Mouse (Mus musculus) kidney, postnatal 25 days (tissue): Measurements from ENCODE around the gene Sh2b1.

Experiments used
- DNase-seq, 2 experiments: peaks; one replicate each; pipeline ENCODE4 v3.0.0; 2021; ENCODE audit warnings: mixed read lengths in 2 of 2

Gene Sh2b1

DNA sequence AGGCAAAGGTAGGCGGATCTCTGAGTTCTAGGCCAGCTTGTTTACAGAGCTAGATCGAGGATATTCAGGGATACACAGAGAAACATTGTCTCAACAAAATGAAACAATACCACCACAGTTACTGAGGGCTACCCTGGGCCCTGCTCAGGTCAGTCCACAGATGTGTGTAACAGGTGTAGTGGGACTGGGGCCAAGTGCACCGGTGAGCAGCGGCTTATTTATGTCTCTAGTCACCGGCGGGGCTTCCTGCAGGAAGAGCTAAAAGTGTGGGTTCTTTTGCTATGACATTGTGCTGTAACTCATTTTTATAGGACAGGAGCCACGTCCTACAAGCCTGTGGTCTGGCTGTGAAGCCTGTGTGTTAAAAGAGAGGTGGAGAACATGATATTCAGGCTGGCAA is 21.4 kb downstream of the Sh2b1 start:
- DNase-seq: no peak

DNA sequence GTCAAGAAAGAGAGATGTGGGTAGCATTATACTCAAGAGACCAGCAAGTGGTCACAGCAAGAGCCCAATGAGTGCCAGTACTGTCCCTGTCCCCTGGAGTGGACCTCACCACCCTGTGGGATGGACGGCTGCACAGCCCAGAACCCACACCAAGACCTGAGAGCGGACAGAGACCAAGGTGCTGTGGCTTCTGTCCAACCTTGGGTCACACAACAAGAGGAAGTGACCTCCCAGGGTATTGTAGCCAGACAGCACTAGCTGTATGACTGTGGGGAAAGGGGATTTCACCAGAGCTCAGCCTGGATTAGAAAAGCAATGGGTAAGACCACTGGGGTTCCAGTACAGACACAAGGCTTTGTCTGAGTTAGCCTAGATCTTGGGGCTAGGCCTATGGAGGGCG is 23.0 kb downstream of the Sh2b1 start:
- no peak for DNase-seq

DNA sequence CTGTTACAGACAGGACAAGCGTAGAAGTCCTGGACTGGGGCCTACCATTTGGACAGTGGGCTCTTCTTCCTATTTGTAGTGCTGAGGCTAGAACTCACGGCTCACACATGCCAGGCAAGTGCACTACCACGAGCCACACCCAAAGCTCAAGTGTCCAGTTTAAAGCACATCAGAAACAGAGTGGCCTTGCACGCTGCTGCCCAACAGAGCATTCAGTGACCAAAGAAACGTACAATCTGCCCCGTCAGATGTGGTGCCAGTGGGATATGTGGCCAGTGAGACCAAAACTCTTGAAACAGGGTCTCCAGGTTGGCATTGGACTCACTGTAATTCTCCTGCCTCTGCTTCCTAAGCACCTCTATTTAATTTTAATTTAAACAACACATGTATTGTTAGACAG is 24.6 kb downstream of the Sh2b1 start:
- no peak for DNase-seq

DNA sequence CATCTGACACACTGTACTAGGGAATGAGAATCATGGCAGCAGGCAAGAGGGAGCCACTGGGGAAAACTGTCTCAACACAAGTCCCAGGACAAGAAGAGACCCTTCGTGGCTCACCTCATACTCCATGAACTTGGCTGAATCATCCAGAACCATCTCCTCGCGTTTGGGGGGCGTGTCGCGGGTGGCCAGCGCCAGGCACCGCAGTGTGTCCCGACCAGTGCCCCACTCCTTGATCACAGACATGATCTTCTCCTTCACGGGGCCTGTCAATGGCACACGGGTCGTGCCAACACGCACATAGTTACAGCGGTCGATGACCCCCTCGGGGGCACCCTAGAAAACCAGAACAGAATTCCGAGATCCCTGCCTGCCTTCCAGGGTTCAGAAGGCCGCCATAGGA is 25.2 kb downstream of the Sh2b1 start:
- DNase-seq: no peak

DNA sequence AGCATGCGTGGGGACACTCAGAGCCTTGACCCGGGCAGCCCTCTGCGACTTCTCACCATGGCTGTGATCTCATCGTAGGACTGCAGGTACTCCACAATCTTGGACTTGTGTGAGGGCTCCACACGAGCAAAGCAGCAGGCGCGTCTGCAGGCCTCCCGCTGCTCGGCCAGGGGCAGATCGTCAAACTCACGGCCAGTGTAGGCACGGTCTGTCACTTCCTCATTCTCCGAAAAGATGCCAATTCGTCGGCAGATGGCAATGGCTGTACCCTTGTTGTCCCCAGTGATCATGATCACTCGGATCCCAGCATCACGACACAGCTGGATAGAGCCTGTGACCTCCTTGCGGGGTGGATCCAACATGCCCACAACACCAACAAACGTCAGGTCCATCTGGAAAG is 26.7 kb downstream of the Sh2b1 start:
- DNase-seq: no peak

DNA sequence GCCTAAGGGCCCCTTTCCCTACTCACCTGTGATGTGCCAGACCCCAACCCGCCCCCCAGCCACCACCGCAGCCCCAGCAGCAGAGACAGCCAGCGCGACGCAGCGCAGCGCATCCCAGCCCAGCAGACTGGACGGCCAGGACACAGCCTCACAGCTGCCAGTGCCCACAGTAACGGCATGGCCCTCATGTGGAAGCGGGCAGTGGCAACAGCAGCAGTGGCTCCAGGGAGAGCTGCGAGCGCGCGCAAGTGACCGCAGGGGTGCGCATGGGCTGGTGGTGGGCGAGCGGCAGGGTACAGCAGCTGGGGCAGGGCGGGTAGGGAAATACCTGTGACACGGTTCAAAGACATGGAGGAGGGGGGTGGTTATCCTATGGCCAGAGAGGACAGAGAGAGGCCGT is 29.0 kb downstream of the Sh2b1 start:
- DNase-seq: no peak

DNA sequence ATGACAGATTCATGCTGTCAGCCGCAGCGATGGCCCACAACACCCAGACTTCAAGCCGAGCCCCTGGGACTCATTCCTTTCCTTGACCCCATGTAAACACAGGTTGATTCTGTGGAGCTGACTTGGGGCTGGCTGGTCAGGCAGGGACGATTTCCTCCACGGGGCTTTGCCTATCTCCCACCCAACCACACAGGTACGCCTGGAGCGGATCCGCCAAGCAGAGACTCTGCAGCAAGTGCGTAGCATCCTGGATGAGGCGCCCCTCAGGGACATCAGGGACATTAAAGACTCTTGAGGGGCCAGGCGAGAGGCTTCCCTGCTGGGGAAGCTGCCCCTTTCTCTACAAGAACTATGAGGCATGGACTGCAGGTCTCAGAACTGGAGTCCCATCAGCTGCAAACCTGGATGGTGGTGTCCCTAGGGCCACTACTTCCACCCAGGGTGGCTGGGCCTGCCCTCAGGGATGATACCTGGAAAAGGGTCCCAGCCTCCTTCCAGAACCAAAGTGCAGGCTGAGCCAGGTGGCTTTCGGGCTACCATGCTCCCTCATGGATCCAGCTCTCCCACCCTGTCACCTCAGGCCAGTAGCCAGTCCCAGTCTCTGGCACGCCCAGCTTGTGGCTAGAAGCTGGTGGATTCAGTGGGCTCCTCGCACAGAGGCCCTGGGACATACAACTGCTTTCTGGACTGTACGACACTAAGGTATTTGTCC is 30.0 kb downstream of the Sh2b1 start:
- no peak for DNase-seq

DNA sequence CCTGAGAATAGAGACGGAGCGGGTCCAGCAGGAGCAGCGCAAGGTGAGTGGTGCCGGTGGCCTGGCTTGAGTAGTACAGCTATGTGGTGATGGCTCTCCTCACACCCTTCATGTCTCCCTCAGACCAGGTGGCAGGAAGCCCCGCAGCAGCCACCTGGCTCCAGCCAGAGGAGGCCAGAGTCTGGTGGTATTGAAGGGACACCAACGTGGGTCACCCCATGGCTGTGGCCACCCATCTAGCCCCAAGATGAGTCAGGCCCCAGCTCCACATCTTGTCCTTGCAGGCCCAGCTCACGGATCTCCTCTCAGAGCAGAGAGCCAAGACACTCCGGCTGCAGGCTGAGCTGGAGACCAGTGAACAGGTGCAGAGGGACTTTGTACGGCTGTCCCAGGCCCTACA is 30.7 kb downstream of the Sh2b1 start:
- DNase-seq: no peak

DNA sequence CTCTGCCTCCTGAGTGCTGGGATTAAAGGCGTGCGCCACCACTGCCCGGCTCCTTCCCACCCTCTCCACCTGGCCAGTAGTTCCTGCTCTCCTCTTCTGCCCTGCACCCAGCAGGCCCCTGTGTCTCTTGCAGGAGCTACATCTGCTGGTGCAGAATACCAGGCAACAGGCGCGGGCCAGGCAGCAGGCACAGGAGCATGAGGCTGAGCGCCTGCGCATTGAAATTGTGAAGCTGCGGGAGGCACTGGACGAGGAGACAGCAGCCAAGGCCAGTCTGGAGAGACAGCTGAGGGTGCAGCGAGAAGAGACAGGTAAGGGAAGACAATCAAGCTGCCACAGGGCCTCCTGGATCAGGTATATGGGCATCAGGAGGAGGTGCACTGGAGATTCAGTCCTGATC is 31.2 kb downstream of the Sh2b1 start:
- DNase-seq: no peak

DNA sequence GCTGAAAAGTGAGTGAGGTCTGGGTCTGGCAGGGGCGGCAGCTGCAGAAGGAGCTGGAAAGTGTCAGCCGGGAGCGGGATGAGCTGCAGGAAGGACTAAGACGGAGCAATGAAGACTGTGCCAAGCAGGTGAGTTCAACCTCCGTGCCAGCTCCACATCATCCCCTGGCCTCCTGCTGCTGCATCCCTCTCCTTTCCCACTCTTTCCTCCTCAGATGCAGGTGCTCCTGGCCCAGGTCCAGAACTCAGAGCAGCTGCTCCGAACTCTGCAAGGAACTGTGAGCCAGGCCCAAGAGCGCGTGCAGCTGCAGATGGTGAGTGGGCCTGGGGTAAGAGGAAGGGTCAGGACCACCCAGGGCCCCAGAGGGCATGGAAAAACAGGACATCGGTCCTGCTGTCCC is 35.1 kb downstream of the Sh2b1 start:
- no peak for DNase-seq

DNA sequence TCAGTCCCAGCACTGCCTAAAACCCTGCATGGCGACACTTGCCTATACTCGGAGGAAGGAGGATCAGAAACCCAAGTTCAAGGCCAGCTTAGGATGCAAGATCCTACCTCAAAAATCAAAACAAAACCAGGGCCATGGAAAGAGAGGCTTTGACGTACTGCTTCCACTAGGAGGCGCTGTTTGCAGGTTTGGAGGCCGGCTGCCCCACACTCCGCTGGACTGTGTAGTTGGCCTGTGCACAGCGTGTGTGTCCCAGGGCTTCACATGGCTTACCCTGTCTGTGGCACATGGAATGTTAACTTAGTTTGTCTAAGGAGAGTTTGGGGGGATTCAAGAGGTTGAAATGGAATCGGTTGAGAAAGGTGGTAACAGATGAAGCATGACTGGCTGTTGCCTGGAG is 38.4 kb downstream of the Sh2b1 start:
- DNase-seq: peak; percentile 68 to 69

DNA sequence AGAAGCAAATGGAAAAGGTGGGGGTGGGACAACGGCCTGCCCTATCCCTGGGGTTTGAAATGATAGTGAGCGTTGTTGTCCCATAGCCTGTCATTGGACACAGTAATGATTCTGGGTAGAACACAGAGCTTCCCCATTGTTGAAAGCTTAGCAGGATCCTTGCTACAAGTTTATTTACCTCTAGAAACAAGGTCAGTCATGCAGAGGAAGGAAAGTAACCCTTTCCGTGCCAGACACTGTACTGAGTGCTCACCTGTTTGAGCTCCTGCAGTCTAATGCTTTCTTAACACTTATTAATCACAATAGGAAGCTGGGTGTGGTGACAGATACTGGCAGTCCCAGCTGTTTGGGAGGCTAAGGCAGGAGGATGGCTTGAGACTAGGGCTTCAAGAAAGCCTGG is 39.4 kb downstream of the Sh2b1 start:
- DNase-seq: no peak

DNA sequence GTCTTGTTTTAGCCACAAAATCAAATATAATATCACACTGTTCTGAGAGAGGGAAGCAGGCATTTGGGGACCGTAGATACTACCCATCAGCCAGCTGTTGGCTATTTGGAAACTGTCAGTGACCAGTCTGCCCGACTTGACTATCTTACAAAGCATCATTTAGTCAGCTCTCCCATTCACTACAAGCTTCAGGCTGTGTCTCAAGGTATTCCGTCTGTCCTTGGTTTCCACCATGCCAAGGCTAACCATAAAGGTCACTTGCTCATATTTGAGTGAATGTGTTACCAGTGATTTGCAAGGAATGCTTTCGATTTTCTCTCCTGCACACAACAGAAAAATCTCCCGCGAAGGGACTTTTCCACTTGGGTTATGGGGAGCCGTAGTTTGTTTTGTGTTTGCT is 40.5 kb downstream of the Sh2b1 start:
- no peak for DNase-seq

DNA sequence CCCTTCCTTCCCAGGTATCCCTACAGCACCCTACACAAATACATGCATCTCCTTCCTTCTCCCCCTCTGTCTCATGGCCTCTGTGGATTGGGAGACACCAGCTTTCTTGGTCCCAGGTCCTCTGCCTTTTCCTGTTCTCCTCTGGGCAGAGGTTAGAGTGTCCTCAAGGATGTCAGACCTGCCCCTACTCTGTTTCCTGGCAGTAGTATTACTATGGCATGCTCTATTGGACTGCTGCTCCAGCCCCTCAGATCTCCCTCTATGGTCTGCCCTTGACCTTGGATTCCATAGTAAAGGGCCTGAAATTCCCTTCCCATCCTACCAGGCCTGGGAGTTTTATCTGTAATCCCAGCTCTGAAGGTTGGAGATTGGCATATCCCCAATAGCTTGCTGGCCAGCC is 45.1 kb downstream of the Sh2b1 start:
- DNase-seq: no peak

DNA sequence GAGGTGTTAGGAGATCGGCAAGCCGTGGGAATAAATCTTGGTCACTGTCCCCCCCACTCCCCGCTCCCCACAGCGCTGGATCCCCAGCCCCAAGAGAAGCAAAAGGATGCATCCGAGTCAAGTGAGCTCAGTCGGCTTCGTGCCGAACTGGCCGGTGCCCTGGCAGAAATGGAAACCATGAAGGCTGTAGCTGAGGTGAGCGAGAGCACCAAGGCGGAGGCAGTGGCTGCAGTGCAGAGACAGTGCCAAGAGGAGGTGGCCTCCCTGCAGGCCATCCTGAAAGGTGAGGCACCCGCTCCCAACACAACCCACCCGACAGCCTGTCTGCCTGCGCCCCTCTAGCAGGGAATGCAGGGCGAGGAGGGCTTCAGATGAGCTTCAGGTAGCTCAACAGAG is 45.7 kb downstream of the Sh2b1 start:
- no peak for DNase-seq

DNA sequence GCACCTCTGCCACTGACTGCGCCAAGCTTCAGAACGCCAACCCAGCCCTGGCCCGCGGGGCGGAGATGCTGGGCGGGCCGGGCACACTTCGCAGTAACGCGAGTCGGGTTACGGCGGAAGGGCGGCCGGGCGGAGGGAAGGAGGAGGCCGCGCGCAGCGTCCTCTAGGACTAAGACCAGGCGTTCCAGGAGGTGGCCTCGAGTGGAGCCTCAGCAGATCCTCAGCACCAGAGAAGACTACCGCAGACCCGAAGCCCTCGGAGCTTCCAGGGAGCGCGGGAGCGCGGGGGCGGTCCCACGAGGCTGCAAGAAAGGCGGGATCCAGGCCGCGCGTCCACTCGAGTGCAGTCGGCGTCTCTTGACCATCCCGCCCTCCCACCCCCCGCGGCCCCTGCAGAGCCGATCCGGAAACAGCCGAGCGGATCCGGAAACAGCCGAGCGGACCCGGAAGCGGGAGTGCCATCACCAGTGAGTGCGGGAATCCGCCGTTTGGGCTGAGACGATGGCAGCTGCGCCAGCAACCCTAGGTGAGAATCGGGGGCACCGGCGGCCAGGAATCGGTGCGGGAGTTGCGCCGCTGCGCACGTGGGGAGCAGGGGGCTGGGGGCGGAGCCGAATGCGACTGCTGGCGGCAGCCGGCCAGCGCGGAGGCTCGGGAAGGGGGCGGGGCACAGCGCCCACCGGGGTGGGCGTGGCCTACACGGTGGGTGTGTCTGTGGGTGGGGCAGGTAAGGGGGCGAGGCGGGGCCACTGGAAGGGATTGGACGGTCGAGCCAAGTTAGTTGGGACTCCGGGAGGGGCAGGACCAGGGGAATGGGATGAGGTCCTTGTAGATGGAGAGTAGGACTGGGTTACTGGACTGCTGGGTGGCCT is 46.4 kb downstream of the Sh2b1 start, which contains the start of gene Rabep2:
Gene Rabep2, plus strand, starts transcription at position 129 of the 872 bp plus-strand sequence.
- peak; percentile 97 to 99 for DNase-seq

DNA sequence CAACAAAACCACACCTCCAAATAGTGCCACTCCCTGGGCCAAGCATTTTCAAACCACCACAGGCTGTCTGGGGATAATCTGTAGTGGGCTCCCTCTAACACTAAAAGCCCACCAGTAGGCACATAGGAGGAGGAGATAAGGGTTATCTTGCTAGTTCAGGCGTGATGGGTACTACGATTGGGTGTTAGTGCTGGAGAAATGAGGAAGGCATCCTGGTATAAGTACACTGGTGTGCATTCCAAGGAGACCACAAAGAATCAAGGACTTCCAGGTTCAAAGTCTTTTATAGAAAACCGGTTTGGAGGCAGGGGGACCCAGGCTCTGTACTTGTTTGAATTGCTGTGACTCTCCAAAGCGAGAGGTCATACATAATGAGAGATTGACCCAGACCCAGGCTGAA is 47.1 kb downstream of the Sh2b1 start:
- DNase-seq: no peak

DNA sequence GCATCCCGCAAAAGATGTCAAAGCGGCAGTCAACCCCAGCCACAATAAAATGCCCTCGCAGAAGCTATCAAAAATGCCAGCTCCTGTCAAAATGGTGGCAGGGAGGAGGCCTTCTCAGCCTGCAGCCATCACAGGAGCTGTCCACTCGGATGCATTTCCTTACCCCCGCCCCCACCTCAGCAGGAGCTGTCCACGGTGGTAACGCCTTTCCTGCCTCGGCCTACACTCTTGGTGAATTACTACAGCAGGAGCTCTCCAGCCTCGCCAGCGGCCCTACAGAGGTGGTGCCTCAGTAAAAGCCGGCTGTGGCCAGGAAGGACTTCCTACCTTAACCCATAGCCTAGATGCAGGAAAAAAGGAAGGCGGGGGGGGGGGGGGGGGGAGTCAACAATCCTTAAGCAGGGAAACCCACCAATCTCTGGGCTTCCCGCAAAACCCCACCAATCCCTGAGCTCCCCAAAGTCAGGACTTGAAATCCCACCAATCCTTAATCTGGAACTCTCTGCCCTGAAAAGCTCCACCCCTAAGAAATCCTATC is 47.8 kb downstream of the Sh2b1 start:
- DNase-seq: peak; percentile 16 to 50

DNA sequence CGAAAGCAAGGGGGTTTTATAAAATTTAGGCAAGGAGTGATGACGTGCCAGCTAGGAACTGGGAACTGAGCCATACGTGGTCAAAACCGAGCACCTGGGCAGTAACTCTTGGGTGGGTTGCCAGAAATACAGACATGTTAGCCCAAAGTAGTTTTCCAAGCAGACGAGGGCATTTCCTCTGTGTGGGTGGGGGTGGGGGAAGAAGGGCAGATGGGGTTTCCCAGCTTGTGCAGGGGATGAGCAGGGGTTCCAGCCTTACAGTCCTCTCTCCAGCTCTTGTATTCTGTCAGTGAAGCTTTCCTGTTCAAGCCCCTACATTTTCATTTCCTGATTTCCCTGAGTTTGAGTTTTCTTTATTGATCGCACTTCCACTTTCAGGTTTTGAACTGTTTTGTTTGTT is 51.1 kb downstream of the Sh2b1 start:
- DNase-seq: no peak

DNA sequence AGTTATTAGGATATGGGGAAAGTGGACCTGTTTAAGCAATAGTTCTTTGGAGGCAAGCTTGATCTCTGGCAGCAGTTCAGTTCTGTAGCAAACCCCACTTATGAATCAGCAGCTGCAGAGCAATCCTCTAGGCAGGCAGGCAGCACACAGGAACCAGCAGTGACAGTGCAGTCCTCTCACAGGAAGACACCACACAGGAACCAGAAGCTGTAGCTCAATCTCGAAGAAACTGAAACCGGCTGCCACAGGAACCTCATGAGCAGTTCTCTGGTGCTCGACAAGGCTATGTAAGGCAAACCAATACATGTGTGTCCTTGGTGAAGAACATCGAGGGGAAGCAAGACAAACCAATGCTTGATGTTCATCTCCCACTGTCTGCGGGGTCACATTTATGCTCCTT is 53.5 kb downstream of the Sh2b1 start:
- no peak for DNase-seq

DNA sequence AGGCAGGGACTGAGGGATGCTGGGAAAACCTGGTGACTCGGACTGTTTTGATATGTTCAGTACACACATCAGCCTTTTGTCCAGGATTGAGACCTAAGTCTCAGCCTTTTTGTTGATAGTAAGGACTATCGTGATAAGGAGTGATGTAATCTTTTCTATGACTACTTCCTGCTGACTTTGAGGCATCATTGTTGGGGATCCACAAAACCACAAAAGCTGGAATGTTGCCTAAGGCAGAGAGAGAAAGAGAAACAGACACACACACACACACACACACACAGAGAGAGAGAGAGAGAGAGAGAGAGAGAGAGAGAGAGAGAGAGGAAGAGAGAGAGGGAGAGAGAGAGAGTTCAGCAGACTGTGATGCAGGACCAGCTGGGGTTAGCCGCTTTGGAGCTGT is 56.7 kb downstream of the Sh2b1 start:
- no peak for DNase-seq

DNA sequence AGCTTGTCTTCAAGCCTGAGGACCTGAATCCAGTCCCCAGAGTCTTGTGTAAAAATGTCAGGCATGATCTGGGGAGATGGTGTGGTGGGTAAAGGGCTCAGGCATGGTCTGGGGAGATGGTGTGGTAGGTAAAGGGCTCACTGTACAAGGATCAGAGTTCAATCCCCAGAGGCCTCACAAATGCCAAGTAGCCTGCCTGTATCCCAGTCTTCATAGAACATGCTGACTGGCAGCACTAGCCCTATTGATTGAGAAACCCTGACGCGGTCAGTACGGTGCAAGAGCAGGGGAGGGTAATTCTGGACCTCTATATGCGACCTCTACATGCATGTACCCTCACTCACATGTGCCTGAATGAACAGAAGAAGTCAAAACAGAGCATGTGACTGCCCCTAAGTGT is 57.6 kb downstream of the Sh2b1 start:
- DNase-seq: no peak

DNA sequence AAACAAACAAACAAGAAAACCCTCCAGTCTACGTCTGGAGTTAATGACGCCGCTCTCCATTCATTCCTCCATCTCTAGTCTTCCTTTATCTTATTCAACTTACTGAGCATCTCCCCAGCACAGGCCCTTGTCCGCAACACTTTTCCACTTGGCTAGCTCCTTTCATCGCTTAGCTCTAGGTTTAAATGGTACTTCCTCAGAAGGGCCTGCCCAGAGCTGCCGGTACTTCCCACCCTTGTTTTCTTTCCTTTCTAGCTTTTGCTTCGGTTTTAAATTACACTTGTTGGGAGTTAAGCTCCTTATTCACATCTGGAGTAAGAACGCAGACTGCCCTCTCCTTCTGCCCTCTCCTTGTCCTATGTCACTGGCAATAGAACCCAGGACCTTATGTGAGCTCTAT is 58.2 kb downstream of the Sh2b1 start:
- no peak for DNase-seq
